Mouse (Mus musculus): Measurements from ENCODE around the gene Sqor. TPM values are rescaled to one million over a fixed set of nuclear protein-coding genes. Genes with fewer than 3 reads are reported as not detected.

The Sqor gene
- total and polyA plus RNA-seq, 2 experiments from 2014 or later: 2.8 to 3.6 TPM

- DNase-seq (ENCODE audit: low spot score): no peak
- Histone ChIP-seq H3K36me3 (ENCODE audit: insufficient read depth, low read length) (no peaks in the 10 kb centered on the region), H3K27me3 (ENCODE audit: insufficient read depth, low read length) (no peaks in the 10 kb centered on the region), H3K9ac (replicated peaks; ENCODE audit: low read length, poor library complexity, severe bottlenecking) (no peak overlapping the region), H3K4me1 (ENCODE audit: insufficient read depth, low read length) (no peaks in the 10 kb centered on the region), H3K4me3 (ENCODE audit: low read depth, low read length) (no peak overlapping the region), H3K4me2 (ENCODE audit: low read depth, low read length, poor library complexity, severe bottlenecking) (no peak overlapping the region), H3K9me3 (ENCODE audit: low read length) (no peaks in the 10 kb centered on the region), H3K27ac (ENCODE audit: low read depth, low read length) (no peak overlapping the region)
- 93% methylated on average over 2 of the region's 2 CpGs for WGBS
- ATAC-seq (ENCODE audit: low FRiP score): no peak
- no peak for TF ChIP-seq CTCF (IDR thresholded peaks at IDR 0.05)
Measured at GRCm38 (mm10) chr2:122786167-122786566, 21.1 kb downstream of the Sqor start.

- H3K9ac ChIP-seq (replicated peaks; ENCODE audit: low read length, poor library complexity, severe bottlenecking): no peak overlapping the region
- 82% methylated on average over 7 of the region's 7 CpGs for WGBS
- no peaks in the 10 kb centered on the region for H3K9me3 ChIP-seq (ENCODE audit: low read length)
- no peak overlapping the region for H3K27ac ChIP-seq (ENCODE audit: low read depth, low read length)
- H3K4me2 ChIP-seq (ENCODE audit: low read depth, low read length, poor library complexity, severe bottlenecking): no peak overlapping the region
- ATAC-seq (ENCODE audit: low FRiP score) (no peak), DNase-seq (ENCODE audit: low spot score) (no peak)
- H3K4me3 ChIP-seq (ENCODE audit: low read depth, low read length): no peak overlapping the region
- no peaks in the 10 kb centered on the region for H3K27me3 ChIP-seq (ENCODE audit: insufficient read depth, low read length)
- no peak for TF ChIP-seq CTCF (IDR thresholded peaks at IDR 0.05)
- no peaks in the 10 kb centered on the region for H3K4me1 ChIP-seq (ENCODE audit: insufficient read depth, low read length)
- H3K36me3 ChIP-seq (ENCODE audit: insufficient read depth, low read length): no peaks in the 10 kb centered on the region
Measured at GRCm38 (mm10) chr2:122789311-122789710, 24.3 kb downstream of the Sqor start.

DNA sequence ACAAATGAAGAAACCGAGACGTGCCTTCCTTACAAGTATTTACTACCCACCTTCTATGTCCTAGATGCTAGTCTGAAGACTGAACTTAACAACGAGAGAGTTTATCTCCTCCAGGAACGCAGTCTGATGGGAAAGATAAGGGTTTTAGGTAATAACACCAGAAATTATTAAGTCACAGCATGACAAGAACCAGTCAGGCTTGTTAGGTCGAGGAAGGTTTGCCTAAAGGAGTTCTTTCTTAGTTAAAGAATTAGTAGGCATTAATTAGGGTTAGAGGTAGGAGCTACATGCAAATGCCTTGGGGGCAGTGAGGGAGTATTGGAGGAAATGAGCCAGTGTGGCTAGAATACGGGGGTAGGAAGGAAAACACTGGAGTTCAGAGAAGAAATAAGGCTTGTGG is 24.7 kb downstream of the Sqor start:
- Histone ChIP-seq H3K4me1 (ENCODE audit: insufficient read depth, low read length) (no peaks in the 10 kb centered on the region), H3K27me3 (ENCODE audit: insufficient read depth, low read length) (no peaks in the 10 kb centered on the region), H3K36me3 (ENCODE audit: insufficient read depth, low read length) (no peaks in the 10 kb centered on the region), H3K27ac (ENCODE audit: low read depth, low read length) (no peak overlapping the region), H3K4me2 (ENCODE audit: low read depth, low read length, poor library complexity, severe bottlenecking) (no peak overlapping the region), H3K4me3 (ENCODE audit: low read depth, low read length) (no peak overlapping the region), H3K9ac (replicated peaks; ENCODE audit: low read length, poor library complexity, severe bottlenecking) (no peak overlapping the region), H3K9me3 (ENCODE audit: low read length) (no peaks in the 10 kb centered on the region)
- DNase-seq (ENCODE audit: low spot score): no peak
- no peak for ATAC-seq (ENCODE audit: low FRiP score)
- WGBS: 74% methylated on average over 6 of the region's 6 CpGs
- TF ChIP-seq CTCF (IDR thresholded peaks at IDR 0.05): no peak

DNA sequence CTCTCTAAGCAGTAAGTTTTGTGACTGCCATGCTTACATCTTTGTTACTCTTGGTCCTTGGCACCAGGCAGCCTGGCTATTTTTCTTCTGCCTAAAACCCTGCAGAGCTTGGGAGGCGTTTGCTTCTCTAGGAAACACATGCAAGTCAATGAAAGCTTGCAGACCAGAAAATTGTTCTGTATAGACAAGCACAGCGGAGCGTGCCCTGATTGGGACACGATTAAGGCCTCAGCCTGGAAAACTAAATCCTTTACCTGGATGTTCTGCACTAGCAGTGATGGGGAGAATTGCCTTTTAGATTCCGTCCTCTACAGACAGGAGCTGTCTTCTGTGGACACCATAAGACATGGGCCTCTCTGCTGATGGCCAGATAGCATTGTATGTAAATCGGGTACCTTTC is 39.4 kb downstream of the Sqor start:
- H3K9ac ChIP-seq (replicated peaks; ENCODE audit: low read length, poor library complexity, severe bottlenecking): no peak overlapping the region
- 62% methylated on average over 6 of the region's 6 CpGs for WGBS
- no peak overlapping the region for H3K4me2 ChIP-seq (ENCODE audit: low read depth, low read length, poor library complexity, severe bottlenecking)
- H3K4me1 ChIP-seq (ENCODE audit: insufficient read depth, low read length): no peaks in the 10 kb centered on the region
- H3K9me3 ChIP-seq (ENCODE audit: low read length): no peaks in the 10 kb centered on the region
- no peak for ATAC-seq (ENCODE audit: low FRiP score)
- DNase-seq (ENCODE audit: low spot score): no peak
- H3K27me3 ChIP-seq (ENCODE audit: insufficient read depth, low read length): no peaks in the 10 kb centered on the region
- H3K4me3 ChIP-seq (ENCODE audit: low read depth, low read length): no peak overlapping the region
- no peak for TF ChIP-seq CTCF (IDR thresholded peaks at IDR 0.05)
- H3K36me3 ChIP-seq (ENCODE audit: insufficient read depth, low read length): no peaks in the 10 kb centered on the region
- H3K27ac ChIP-seq (ENCODE audit: low read depth, low read length): no peak overlapping the region

GRCm38 (mm10) chr2:122806040-122806439 is 41.0 kb downstream of the Sqor start:
- Histone ChIP-seq H3K36me3 (ENCODE audit: insufficient read depth, low read length) (no peaks in the 10 kb centered on the region), H3K4me1 (ENCODE audit: insufficient read depth, low read length) (no peaks in the 10 kb centered on the region), H3K9ac (replicated peaks; ENCODE audit: low read length, poor library complexity, severe bottlenecking) (no peak overlapping the region), H3K4me3 (ENCODE audit: low read depth, low read length) (no peak overlapping the region), H3K27ac (ENCODE audit: low read depth, low read length) (no peak overlapping the region), H3K4me2 (ENCODE audit: low read depth, low read length, poor library complexity, severe bottlenecking) (no peak overlapping the region), H3K27me3 (ENCODE audit: insufficient read depth, low read length) (no peaks in the 10 kb centered on the region), H3K9me3 (ENCODE audit: low read length) (no peaks in the 10 kb centered on the region)
- TF ChIP-seq CTCF (IDR thresholded peaks at IDR 0.05): no peak
- no peak for DNase-seq (ENCODE audit: low spot score)
- WGBS: 92% methylated on average over 3 of the region's 3 CpGs
- ATAC-seq (ENCODE audit: low FRiP score): no peak

- no peaks in the 10 kb centered on the region for H3K36me3 ChIP-seq (ENCODE audit: insufficient read depth, low read length)
- no peak overlapping the region for H3K4me3 ChIP-seq (ENCODE audit: low read depth, low read length)
- ATAC-seq (ENCODE audit: low FRiP score) (no peak), DNase-seq (ENCODE audit: low spot score) (no peak)
- H3K27ac ChIP-seq (ENCODE audit: low read depth, low read length): no peak overlapping the region
- 57% methylated on average over 4 of the region's 4 CpGs for WGBS
- no peaks in the 10 kb centered on the region for H3K4me1 ChIP-seq (ENCODE audit: insufficient read depth, low read length)
- TF ChIP-seq CTCF (IDR thresholded peaks at IDR 0.05): no peak
- H3K9ac ChIP-seq (replicated peaks; ENCODE audit: low read length, poor library complexity, severe bottlenecking): no peak overlapping the region
- H3K27me3 ChIP-seq (ENCODE audit: insufficient read depth, low read length): no peaks in the 10 kb centered on the region
- H3K9me3 ChIP-seq (ENCODE audit: low read length): no peaks in the 10 kb centered on the region
- no peak overlapping the region for H3K4me2 ChIP-seq (ENCODE audit: low read depth, low read length, poor library complexity, severe bottlenecking)
Measured at GRCm38 (mm10) chr2:122809027-122809426, 44.0 kb downstream of the Sqor start.
